14 mouse cellular contexts compared by ENCODE assay signal in the genomic region with DNA sequence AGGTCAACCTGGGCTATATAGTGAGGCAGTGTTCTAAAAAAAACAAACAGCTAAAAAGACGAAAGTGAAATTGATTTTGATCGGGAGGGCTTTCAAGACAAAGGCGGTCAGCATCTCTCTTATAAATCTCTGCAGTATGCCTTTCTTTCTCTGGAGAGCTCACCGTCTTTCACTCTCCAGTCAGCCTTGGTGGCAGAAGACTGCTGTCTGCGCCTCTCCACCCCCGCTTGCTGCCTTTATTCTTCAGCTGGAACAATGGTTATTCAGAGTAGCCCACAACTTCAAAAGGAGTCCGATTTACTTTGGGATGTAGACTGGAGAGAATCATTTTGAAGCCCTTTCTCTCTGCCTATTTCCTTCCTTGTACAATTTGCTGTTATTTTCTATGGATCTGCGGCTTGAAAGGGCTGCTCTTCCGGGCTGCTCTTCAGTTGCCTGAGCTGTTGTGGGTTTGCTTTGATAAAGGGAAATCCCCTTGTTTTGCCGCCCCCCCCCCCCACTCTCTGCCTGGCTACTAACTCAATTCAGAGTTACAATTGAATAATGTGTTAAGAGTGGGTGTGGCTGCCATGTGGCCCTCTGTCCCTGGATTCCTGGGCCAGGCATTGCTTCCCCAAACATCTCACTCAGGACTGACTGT.
DNase-seq lines count a peak whose midpoint lies in the region; ATAC-seq and TF ChIP-seq lines count a peak whose summit lies in the region.
"Had no signal": no experiment of that assay in that cellular context is flagged by ENCODE, and none has a peak within 500 bp of the region (broad histone marks: within the 10 kb centered on the region; RNA-seq: fewer than 3 reads in every experiment).

No protein-coding gene starts in this region.

- no peak for TF ChIP-seq EP300 in stomach, postnatal 0 days (optimal IDR thresholded peaks at IDR 0.05)

- DNase-seq in frontal cortex, postnatal 36 days (ENCODE audit: low spot score in 2 of 2), result no peak
- no peak for DNase-seq in midbrain, embryonic 11.5 days (ENCODE audit: low spot score, missing footprints)
- DNase-seq in midbrain, postnatal 0 days (ENCODE audit: low spot score), result no peak
- no peak for DNase-seq in MN1 (ENCODE audit: low spot score)
- no peak for DNase-seq in thymus, postnatal 0 days (ENCODE audit: low spot score)
- no peak for DNase-seq in stomach, postnatal 0 days (ENCODE audit: low spot score)
- DNase-seq: cerebellum, postnatal 14 days; gastrocnemius, postnatal 14 days; lung, postnatal 14 days had no signal

- H3K36me3 ChIP-seq in midbrain, embryonic 11.5 days (ENCODE audit: control insufficient read depth, insufficient read depth, low read length), result no peaks in the 10 kb centered on the region
- no peaks in the 10 kb centered on the region for H3K36me3 ChIP-seq in midbrain, postnatal 0 days (ENCODE audit: insufficient read depth, low read length)
- H3K36me3 ChIP-seq in stomach, postnatal 0 days (ENCODE audit: control insufficient read depth, insufficient read depth, low read length), result no peaks in the 10 kb centered on the region
- H3K36me3 ChIP-seq: heart, embryonic 15.5 days had no signal

- no peak for TF ChIP-seq CTCF in midbrain, postnatal 0 days (IDR thresholded peaks at IDR 0.05)
- TF ChIP-seq CTCF in stomach, postnatal 0 days (IDR thresholded peaks at IDR 0.05; ENCODE audit: low read depth), result no peak

- ATAC-seq in frontal cortex, adult (ENCODE audit: low TSS enrichment), result 0 out of 2 replicates have a peak, but pooled peaks have one; percentile 52
- ATAC-seq in midbrain, embryonic 11.5 days (ENCODE audit: low FRiP score), result 0 out of 2 replicates have a peak, but pooled peaks have one; percentile 54
- no peak for ATAC-seq in midbrain, postnatal 0 days (ENCODE audit: low FRiP score)
- peak; percentile 20; the same call in 1 of the 2 replicates for ATAC-seq in granulocyte monocyte progenitor cell, adult 5-6 weeks (replicated peaks; ENCODE audit: poor library complexity, severe bottlenecking)
- ATAC-seq in stomach, postnatal 0 days (ENCODE audit: low FRiP score, low TSS enrichment), result no peak
- ATAC-seq: forebrain, embryonic 16.5 days; intestine, postnatal 0 days had no signal

- no peaks in the 10 kb centered on the region for H3K4me1 ChIP-seq in midbrain, embryonic 11.5 days (ENCODE audit: control insufficient read depth, insufficient read depth, low read length)
- no peaks in the 10 kb centered on the region for H3K4me1 ChIP-seq in midbrain, postnatal 0 days (ENCODE audit: insufficient read depth, low read length)
- no peaks in the 10 kb centered on the region for H3K4me1 ChIP-seq in stomach, postnatal 0 days (replicated peaks; ENCODE audit: control insufficient read depth, insufficient read depth)
- H3K4me1 ChIP-seq: heart, embryonic 15.5 days had no signal

- H3K4me3 ChIP-seq in midbrain, embryonic 11.5 days (ENCODE audit: low read depth, low read length), result no peak overlapping the region
- H3K4me3 ChIP-seq in midbrain, postnatal 0 days (ENCODE audit: low read depth, low read length), result no peak overlapping the region
- no peak overlapping the region for H3K4me3 ChIP-seq in stomach, postnatal 0 days (ENCODE audit: low read depth, low read length)
- H3K4me3 ChIP-seq: heart, embryonic 15.5 days had no signal

- WGBS in midbrain, embryonic 11.5 days, result 27% methylated on average over 10 of the region's 10 CpGs
- 31% methylated on average over 10 of the region's 10 CpGs for WGBS in midbrain, postnatal 0 days
- WGBS in stomach, postnatal 0 days, result 48% methylated on average over 10 of the region's 10 CpGs

- peaks cover 18% of the 10 kb centered on the region for H3K27me3 ChIP-seq in midbrain, embryonic 11.5 days (ENCODE audit: control insufficient read depth, insufficient read depth, low read length)
- no peaks in the 10 kb centered on the region for H3K27me3 ChIP-seq in midbrain, postnatal 0 days (ENCODE audit: insufficient read depth, low read length)
- H3K27me3 ChIP-seq in stomach, postnatal 0 days (ENCODE audit: control insufficient read depth, insufficient read depth, low read length), result no peaks in the 10 kb centered on the region
- H3K27me3 ChIP-seq: heart, embryonic 15.5 days had no signal

- H3K4me2 ChIP-seq in midbrain, embryonic 11.5 days, result no peak overlapping the region
- H3K4me2 ChIP-seq in midbrain, postnatal 0 days (ENCODE audit: low read depth, low read length, poor library complexity, severe bottlenecking), result no peak overlapping the region
- no peak overlapping the region for H3K4me2 ChIP-seq in stomach, postnatal 0 days (replicated peaks; ENCODE audit: low read depth)
- H3K4me2 ChIP-seq: heart, embryonic 15.5 days had no signal

- no peaks in the 10 kb centered on the region for H3K9me3 ChIP-seq in midbrain, embryonic 11.5 days (ENCODE audit: control insufficient read depth, low read length)
- H3K9me3 ChIP-seq in midbrain, postnatal 0 days (ENCODE audit: low read length), result no peaks in the 10 kb centered on the region
- no peaks in the 10 kb centered on the region for H3K9me3 ChIP-seq in stomach, postnatal 0 days (ENCODE audit: control insufficient read depth, low read length)
- H3K9me3 ChIP-seq: heart, embryonic 15.5 days had no signal

- no peak overlapping the region for H3K9ac ChIP-seq in midbrain, embryonic 11.5 days (ENCODE audit: low read length)
- H3K9ac ChIP-seq in midbrain, postnatal 0 days (replicated peaks; ENCODE audit: low read length, poor library complexity, severe bottlenecking), result no peak overlapping the region
- H3K9ac ChIP-seq in stomach, postnatal 0 days (ENCODE audit: low read length), result no peak overlapping the region
- H3K9ac ChIP-seq: heart, embryonic 15.5 days had no signal

- H3K27ac ChIP-seq in midbrain, embryonic 11.5 days (ENCODE audit: low read depth, low read length), result no peak overlapping the region
- H3K27ac ChIP-seq in midbrain, postnatal 0 days (ENCODE audit: low read depth, low read length), result no peak overlapping the region
- no peak overlapping the region for H3K27ac ChIP-seq in stomach, postnatal 0 days (replicated peaks)
- H3K27ac ChIP-seq: heart, embryonic 15.5 days had no signal

Comparison
In these comparisons a context has a peak if more than half of its experiments do, and no peak if none do; other contexts are left out.
1. ATAC-seq: peak in frontal cortex, adult (single experiment), midbrain, embryonic 11.5 days (single experiment) and granulocyte monocyte progenitor cell, adult 5-6 weeks (single experiment); none in midbrain, postnatal 0 days (single experiment) and stomach, postnatal 0 days (single experiment).